Mouse (Mus musculus): ENCODE measurements around the gene Asic2.

- TF ChIP-seq CTCF (conservative IDR thresholded peaks at IDR 0.05; ENCODE audit: low read length) (no peak), NANOG (IDR thresholded peaks at IDR 0.05; ENCODE audit: borderline replicate concordance, low read length) (no peak)
These were observed 55.2 kb downstream of the Asic2 start for GRCm38 (mm10) chr11:81913071-81913470.

All from E14TG2a.4 (cell line).